Comparison of ENCODE assay signal across 28 mouse cellular contexts in the genomic region with DNA sequence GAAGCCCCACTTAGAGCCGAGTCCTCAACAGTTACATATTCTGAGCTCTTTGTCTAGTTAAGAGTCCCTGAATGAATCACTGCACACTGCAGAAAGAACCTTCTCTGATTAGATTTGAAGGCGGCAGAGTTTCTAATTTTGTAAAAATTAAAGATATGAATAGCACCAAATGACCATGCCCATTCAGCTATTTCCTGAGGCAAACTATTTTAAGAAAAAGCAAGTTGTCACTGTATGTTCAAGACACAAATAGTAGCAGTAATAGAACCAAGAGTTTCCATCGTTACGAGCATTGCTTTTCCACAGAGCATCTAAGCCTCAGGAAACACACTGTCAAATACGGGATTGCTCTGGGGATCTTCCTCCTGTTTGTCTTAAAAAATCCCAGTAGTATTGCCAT.
DNase-seq lines count a peak whose midpoint lies in the region; ATAC-seq and TF ChIP-seq lines count a peak whose summit lies in the region.
"Had no signal": no experiment of that assay in that cellular context is flagged by ENCODE, and none has a peak within 500 bp of the region (broad histone marks: within the 10 kb centered on the region; RNA-seq: fewer than 3 reads in every experiment).

No protein-coding gene starts in this region.

- no peak for TF ChIP-seq CTCF in intestine, postnatal 0 days (IDR thresholded peaks at IDR 0.05; ENCODE audit: low read depth)

- H3K9me3 ChIP-seq in embryonic facial prominence, embryonic 14.5 days (ENCODE audit: control insufficient read depth, low read length), result no peaks in the 10 kb centered on the region
- no peaks in the 10 kb centered on the region for H3K9me3 ChIP-seq in embryonic facial prominence, embryonic 10.5 days
- H3K9me3 ChIP-seq in intestine, postnatal 0 days (ENCODE audit: control insufficient read depth), result no peaks in the 10 kb centered on the region
- H3K9me3 ChIP-seq: embryonic facial prominence, embryonic 12.5 days; embryonic facial prominence, embryonic 15.5 days; forebrain, embryonic 10.5 days; forebrain, embryonic 12.5 days; forebrain, embryonic 15.5 days; G1E had no signal

- ATAC-seq in embryonic facial prominence, embryonic 14.5 days (ENCODE audit: low read depth), result no peak
- no peak for ATAC-seq in intestine, postnatal 0 days
- ATAC-seq: activated CD4-positive, CD25-positive, alpha-beta regulatory T cell, adult 4 months; CD4-positive, CD25-positive, alpha-beta regulatory T cell, adult 4 months; forebrain, embryonic 15.5 days; forebrain, postnatal 0 days; Patski had no signal

- WGBS in embryonic facial prominence, embryonic 14.5 days, result 86% methylated on average over 5 of the region's 5 CpGs
- 91% methylated on average over 5 of the region's 5 CpGs for WGBS in embryonic facial prominence, embryonic 10.5 days
- 84% methylated on average over 5 of the region's 5 CpGs for WGBS in intestine, postnatal 0 days

- DNase-seq in embryonic facial prominence, embryonic 14.5 days (ENCODE audit: low spot score), result peak; percentile 3
- DNase-seq in embryonic facial prominence, embryonic 10.5 days (ENCODE audit: low spot score), result no peak
- DNase-seq in brain, adult 2 months (ENCODE audit: low read depth, low spot score), result peak; percentile 58
- peak; percentile 54 for DNase-seq in telencephalon, adult 2 months (ENCODE audit: low read depth, low spot score)
- DNase-seq: adrenal gland, adult 8-10 months; adrenal gland, postnatal 14 days; adrenal gland, postnatal 36 days; B cell, adult 2 months; cerebellum, adult 11 months; cerebellum, adult 18-20 months; cerebellum, adult 8-10 months; cerebellum, adult 9-11 months; cerebellum, postnatal 14 days; cerebellum, postnatal 36 days; embryo, embryonic 11 days; forebrain, postnatal 0 days had no signal

- no peak overlapping the region for H3K4me2 ChIP-seq in embryonic facial prominence, embryonic 14.5 days (ENCODE audit: low read depth, low read length)
- no peak overlapping the region for H3K4me2 ChIP-seq in intestine, postnatal 0 days (replicated peaks; ENCODE audit: low read depth)
- H3K4me2 ChIP-seq: embryonic facial prominence, embryonic 12.5 days; embryonic facial prominence, embryonic 15.5 days; forebrain, embryonic 12.5 days; forebrain, embryonic 15.5 days had no signal

- H3K27me3 ChIP-seq in embryonic facial prominence, embryonic 14.5 days (replicated peaks; ENCODE audit: control insufficient read depth, insufficient read depth, low read length), result no peaks in the 10 kb centered on the region
- no peaks in the 10 kb centered on the region for H3K27me3 ChIP-seq in embryonic facial prominence, embryonic 10.5 days (replicated peaks; ENCODE audit: low read depth, poor library complexity, severe bottlenecking)
- no peaks in the 10 kb centered on the region for H3K27me3 ChIP-seq in intestine, postnatal 0 days (replicated peaks; ENCODE audit: control insufficient read depth, insufficient read depth, low read length)
- H3K27me3 ChIP-seq: CH12.LX; embryonic facial prominence, embryonic 12.5 days; embryonic facial prominence, embryonic 15.5 days; forebrain, embryonic 12.5 days; forebrain, embryonic 15.5 days; Patski had no signal

- no peak overlapping the region for H3K9ac ChIP-seq in embryonic facial prominence, embryonic 14.5 days (ENCODE audit: low read depth, low read length)
- no peak overlapping the region for H3K9ac ChIP-seq in intestine, postnatal 0 days (ENCODE audit: low read depth, low read length)
- H3K9ac ChIP-seq: embryonic facial prominence, embryonic 12.5 days; embryonic facial prominence, embryonic 15.5 days; forebrain, embryonic 12.5 days; forebrain, embryonic 15.5 days; forebrain, postnatal 0 days had no signal

- peaks cover 44% of the 10 kb centered on the region; the same call in 1 of the 2 replicates for H3K36me3 ChIP-seq in embryonic facial prominence, embryonic 14.5 days (ENCODE audit: control insufficient read depth, insufficient read depth, low read length)
- H3K36me3 ChIP-seq in embryonic facial prominence, embryonic 10.5 days (replicated peaks), result peaks cover 52% of the 10 kb centered on the region
- peaks cover 33% of the 10 kb centered on the region for H3K36me3 ChIP-seq in intestine, postnatal 0 days (ENCODE audit: control insufficient read depth, insufficient read depth)

- no peak overlapping the region for H3K27ac ChIP-seq in embryonic facial prominence, embryonic 14.5 days (replicated peaks; ENCODE audit: low read depth, low read length)
- H3K27ac ChIP-seq in embryonic facial prominence, embryonic 10.5 days (replicated peaks), result no peak overlapping the region
- H3K27ac ChIP-seq in intestine, postnatal 0 days (ENCODE audit: low read depth, low read length), result no peak overlapping the region
- H3K27ac ChIP-seq: embryonic facial prominence, embryonic 12.5 days; embryonic facial prominence, embryonic 15.5 days; forebrain, embryonic 10.5 days; forebrain, embryonic 12.5 days; forebrain, embryonic 15.5 days had no signal

- no peaks in the 10 kb centered on the region for H3K4me1 ChIP-seq in embryonic facial prominence, embryonic 14.5 days (ENCODE audit: control insufficient read depth, insufficient read depth, low read length)
- no peaks in the 10 kb centered on the region for H3K4me1 ChIP-seq in embryonic facial prominence, embryonic 10.5 days
- H3K4me1 ChIP-seq in intestine, postnatal 0 days (replicated peaks; ENCODE audit: control insufficient read depth, insufficient read depth, low read length), result no peaks in the 10 kb centered on the region
- H3K4me1 ChIP-seq: embryonic facial prominence, embryonic 12.5 days; embryonic facial prominence, embryonic 15.5 days; forebrain, embryonic 10.5 days; forebrain, embryonic 12.5 days; forebrain, embryonic 15.5 days had no signal

- no peak overlapping the region for H3K4me3 ChIP-seq in embryonic facial prominence, embryonic 14.5 days (ENCODE audit: low read depth, low read length)
- no peak overlapping the region for H3K4me3 ChIP-seq in embryonic facial prominence, embryonic 10.5 days
- no peak overlapping the region for H3K4me3 ChIP-seq in intestine, postnatal 0 days (ENCODE audit: low read depth, low read length)
- H3K4me3 ChIP-seq: embryonic facial prominence, embryonic 12.5 days; embryonic facial prominence, embryonic 15.5 days; erythroblast, embryonic 14.5 days; forebrain, embryonic 10.5 days; forebrain, embryonic 12.5 days; forebrain, embryonic 15.5 days had no signal
